Mouse (Mus musculus) kidney, postnatal 4 days (tissue): ENCODE measurements at regions not wholly inside any gene's neighbourhood (a gene's known extent, or its start where the extent isn't known, plus 50 kb on each side); places are given as distances from the start of the nearest gene placed in this dataset.

ENCODE experiments used
- DNase-seq, 2 experiments: peaks; one replicate each; pipeline ENCODE4 v3.0.0; 2021; ENCODE audit warnings: mixed read lengths in 2 of 2

DNA sequence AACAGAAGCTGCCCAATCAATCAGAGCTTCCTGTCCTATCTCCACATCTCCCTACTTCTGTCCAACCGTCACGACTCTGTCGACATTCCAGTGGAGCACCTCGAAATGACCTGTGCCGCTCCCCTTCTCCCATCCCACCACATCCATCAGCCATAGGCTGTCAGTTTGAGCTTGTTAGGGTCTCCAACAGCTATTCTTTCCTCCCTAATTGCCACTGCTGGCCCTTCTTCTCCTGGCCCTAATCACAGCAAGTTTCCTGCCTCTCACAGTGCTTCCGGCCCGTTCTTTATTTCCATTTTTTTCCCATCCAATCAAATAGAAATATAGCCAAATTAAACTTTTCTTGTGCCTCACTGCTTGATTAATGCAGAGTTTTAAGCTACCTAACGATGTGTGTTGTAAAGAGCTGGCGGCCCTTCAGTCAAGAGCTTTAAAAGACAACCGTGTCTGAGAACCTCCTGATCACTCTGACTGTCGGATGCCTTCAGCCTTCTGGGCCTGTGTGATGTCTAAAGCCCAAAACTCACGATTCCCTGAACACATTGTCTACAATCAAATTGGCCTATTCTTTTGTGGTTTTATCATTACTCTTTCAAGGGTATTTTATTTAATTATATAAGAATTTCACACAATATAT, 270.3 kb downstream of the Tgfb2 start:
- peak; percentile 10 to 19 for DNase-seq

- no peak for DNase-seq
These were observed 271.0 kb downstream of the Tgfb2 start for GRCm38 (mm10) chr1:186434782-186435181.

GRCm38 (mm10) chr1:186434007-186434406, 271.8 kb downstream of the Tgfb2 start:
- no peak for DNase-seq

DNA sequence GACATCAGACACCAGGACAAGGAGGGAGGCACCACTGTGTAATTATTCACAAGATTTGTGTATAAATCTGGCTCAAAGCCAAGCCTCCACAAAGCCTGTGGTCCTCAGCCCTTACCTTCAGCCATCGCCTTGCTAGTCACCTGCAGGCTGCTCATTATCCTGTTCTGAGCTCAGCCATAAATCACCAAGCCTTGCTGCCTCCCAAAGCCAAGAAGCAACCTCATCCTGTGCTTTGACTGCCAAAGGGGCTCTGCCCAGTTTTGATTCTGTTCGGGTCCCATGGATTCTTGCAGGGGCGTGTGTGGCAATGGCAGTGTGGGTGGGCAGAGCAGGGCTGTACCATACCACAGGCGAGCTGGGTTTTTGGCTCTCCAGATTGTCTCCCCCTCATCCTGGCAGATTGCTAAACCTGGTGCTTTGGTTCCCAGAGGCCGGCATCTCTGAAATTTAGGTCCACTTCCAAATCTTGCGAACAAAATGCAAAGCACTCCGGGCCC, 272.6 kb downstream of the Tgfb2 start:
- peak in 1 of 2 experiments; percentile 22 for DNase-seq

DNA sequence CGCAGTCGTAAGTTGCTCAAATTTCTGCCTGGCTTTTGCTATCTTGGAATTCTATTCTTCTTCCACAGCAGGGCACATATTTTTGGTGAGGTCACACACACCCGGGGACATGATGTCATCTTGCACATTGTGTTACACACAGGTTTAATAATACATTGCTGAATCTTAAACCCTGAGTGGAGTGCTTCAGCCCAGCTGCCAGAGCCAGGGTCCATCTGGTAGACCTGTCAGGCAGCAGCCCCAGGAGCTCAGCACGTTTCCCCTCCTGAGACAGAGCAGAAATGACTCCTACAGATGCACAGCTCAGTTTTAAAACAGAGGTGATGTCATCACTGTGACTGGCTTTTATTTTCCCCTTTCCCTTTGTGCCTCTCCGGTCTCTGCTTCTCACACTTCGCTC, 280.4 kb downstream of the Tgfb2 start:
- no peak for DNase-seq

DNA sequence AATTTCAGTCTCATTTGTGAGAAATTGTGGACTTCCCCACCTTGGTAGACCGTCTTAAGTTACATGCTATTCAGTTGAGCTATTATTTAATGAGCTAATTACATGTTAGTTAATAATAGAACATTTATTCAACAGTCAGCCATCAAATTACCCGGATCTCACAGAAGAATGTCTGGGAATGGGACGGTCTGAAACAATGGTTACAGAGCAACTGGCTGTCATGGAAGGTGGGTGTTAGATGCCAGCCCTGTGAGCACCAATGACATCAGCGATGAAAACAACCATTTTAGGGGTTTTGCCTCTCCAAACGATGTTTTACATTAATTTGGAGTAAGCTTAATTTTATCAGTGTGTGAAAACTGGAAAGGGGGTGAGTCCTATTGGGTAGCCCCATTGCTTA, 281.7 kb downstream of the Tgfb2 start:
- DNase-seq, result no peak

- no peak for DNase-seq
These were observed 288.7 kb downstream of the Tgfb2 start for GRCm38 (mm10) chr1:186417101-186417500.

DNA sequence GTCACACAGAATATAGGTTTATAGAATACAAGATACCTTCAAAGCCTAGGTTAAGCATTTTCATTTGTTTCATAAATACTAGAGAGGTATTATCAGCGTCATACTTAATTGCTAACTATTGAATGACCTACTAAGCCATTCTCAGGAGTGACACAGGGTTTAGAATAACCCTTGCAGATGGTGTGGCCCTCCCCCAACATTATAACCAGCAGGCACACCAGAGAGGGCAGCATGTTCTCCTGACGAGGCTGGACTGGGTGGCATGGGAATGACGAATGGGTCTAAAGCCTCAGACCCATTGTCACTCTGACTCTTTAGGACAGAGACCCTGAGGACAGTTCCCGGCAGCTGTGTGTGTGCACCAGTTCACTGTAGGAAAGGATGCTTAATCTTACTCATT, 290.5 kb downstream of the Tgfb2 start:
- DNase-seq, result no peak

- no peak for DNase-seq
These were observed 291.9 kb downstream of the Tgfb2 start for GRCm38 (mm10) chr1:186413886-186414245.

GRCm38 (mm10) chr1:186413064-186413885, 292.5 kb downstream of the Tgfb2 start:
- DNase-seq, result peak; percentile 20 to 27

DNA sequence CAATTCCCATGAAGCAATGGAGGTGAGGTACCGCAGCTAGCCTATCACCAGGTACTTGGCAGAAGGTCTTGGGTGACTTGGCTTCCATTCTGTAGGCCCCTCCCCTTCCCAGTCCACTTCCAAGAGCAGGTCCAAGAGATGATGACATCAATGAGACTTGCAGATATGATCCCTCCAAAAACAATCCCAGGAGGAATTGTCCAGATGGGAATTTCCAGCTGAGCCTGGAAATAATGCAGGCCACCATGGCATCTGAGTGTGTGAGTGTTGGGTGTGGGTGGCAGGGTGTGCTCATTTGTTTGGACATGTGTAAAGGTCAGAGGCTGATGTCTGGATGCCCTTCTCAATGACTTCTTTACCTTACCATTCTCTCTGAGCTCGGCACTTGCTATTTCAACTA, 293.5 kb downstream of the Tgfb2 start:
- no peak for DNase-seq

- DNase-seq, result no peak
These were observed 291.9 kb upstream of the Lyplal1 start for GRCm38 (mm10) chr1:186408986-186409441.

- peak in 1 of 2 experiments; percentile 24 for DNase-seq
These were observed 290.5 kb upstream of the Lyplal1 start for GRCm38 (mm10) chr1:186407656-186408055.

DNA sequence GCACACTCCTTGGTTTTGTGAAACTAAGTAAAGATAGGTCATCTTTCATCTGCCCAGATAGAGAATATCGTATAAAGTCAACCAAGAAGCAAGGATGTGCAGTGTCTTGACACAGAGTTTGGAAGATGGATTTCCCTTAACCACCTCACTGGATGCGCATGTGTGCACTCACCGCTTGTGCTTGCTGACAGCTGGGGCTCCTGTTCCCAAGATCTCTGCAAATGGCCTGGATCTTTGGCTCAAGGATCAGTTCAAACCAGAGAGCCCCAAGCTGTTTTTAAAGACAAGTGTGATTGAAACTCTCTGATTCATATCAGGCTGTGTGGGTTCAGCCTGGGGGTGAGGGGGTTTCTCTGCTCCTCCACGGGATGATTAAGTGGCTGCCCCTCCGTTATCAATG, 288.6 kb upstream of the Lyplal1 start:
- no peak for DNase-seq

GRCm38 (mm10) chr1:186399762-186400161, 282.7 kb upstream of the Lyplal1 start:
- DNase-seq, result peak; percentile 22 to 38

GRCm38 (mm10) chr1:186393005-186393404, 275.9 kb upstream of the Lyplal1 start:
- no peak for DNase-seq

DNA sequence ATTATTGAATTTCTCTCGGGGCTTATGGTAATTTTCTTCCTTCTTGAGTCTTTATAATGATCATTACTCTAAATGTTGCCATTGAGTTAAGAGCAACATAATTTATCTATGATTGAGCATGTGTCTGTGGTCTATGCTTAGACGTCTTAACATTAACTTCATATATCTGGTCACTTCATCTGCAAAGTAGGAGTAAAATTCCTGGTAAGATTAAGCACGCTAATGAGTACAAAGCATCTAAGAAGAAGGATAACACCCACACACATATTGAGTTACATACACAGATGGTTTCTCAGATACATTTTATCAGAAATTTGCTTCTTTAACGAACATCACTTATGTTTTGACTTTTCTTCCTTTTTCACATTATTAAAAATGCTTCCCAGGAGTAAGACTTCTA, 267.3 kb upstream of the Lyplal1 start:
- DNase-seq, result no peak

DNA sequence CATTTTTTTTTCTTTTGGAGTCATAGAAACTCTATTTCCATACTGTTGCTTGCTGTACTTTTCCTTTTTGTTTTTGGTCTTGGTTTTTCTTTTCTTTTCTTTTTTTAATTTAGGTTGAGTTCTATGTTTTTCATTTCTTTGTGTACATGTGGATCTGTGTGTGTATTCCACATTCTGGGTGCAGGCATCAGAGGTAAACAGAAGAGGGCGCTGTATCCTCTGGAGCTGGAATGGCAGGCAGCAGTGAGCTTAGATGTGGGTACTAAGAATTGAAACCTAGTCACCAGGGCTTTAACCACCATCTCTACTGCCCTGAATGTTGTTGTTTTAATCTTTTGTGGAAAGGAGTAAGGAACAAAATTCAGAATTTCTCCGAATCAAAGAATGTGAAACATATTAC, 266.3 kb upstream of the Lyplal1 start:
- no peak for DNase-seq

- DNase-seq, result no peak
These were observed 265.9 kb upstream of the Lyplal1 start for GRCm38 (mm10) chr1:186383006-186383405.

DNA sequence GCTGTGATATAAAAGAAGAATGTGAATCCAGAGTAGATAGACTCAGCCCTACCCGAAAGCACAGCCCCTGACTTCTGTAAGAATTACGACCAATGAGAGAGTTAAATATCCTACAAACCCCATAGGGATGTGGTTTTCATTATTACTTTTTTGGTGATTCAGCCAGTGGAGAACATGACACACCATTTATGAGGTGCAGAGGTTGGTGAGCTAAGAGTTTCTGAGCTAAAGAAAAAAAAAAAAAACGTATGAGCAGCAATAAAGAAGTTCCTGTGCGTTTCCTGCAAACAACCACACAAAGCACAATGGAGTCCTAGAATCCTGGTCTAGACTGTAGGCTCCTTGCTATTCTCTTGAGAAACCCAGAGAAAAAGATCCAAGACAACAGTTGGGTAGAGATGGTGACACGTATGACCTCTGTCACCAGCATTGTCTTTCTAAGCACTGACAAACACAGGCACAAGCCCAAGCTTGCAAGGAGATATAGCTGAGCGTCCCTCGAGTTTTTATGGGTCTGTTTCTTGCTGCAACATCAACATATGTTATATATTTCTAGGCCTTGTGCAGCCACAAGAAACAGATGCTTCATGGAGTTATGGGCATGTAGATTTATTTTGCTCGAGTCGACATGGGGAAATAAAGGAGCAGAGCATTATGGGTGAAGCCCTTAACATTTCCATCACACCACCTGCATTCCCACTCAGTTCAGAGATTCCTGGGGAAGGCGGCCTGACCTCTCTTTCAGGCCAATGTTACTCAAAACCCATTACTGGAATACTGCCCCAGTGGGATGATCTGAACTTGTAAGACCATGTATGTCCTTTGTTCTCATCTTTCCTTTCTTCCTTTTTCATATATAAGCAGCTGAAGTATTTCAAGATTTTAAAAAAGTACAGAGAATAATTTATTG, 263.1 kb upstream of the Lyplal1 start:
- DNase-seq, result no peak

- DNase-seq, result no peak
These were observed 260.0 kb upstream of the Lyplal1 start for GRCm38 (mm10) chr1:186376906-186377623.

DNA sequence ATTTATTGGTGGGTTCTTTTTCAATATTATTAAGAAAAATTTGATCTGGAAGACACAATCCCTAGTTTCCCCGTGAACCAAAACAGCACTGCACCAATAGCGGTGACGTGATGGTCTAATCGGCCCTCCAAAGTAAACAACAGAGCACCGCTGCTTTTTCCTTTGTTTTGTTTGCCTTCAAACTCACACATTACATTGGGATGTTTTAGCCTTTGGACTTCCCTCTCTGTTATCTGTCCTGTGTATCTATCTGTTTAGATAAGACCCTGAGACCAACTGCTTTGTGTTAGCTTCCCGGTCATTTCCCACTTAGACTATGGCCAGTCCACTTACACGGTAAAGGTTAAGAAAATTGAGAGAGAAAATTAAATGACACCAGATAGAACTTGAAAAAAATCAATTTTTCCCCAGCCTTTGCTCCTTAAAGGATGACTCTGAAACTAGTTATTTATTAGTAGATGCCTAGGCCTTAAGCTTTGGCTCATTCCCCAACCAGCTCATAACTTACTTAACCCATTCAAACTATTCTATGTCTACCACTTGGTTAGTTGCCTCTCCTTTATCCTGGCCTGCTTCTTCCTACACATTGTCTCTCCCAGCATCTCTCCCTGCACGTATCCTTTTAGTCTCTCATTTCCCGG, 257.0 kb upstream of the Lyplal1 start:
- no peak for DNase-seq
